Mouse (Mus musculus) embryonic facial prominence, embryonic 11.5 days (tissue): ENCODE measurements around the gene Sugct. TPM values are rescaled to one million over a fixed set of nuclear protein-coding genes. Genes with fewer than 3 reads are reported as not detected.

Experiments used
- ATAC-seq: fragments of 200-750 bp; cut with Nextera tagmentation; replicated peaks from 2 replicates; pipeline ENCODE4 v1.8.0; 2017; ENCODE audit warnings: low read depth; ENCODE audit not compliant: insufficient number of reproducible peaks, low FRiP score, low TSS enrichment
- DNase-seq: peaks from one replicate; pipeline ENCODE4 v3.0.0-alpha.2; 2015; ENCODE audit warnings: low spot score
- H3K27ac ChIP-seq: fragments of 300-500 bp; sonication (generic); replicated peaks from 2 replicates; pipeline ENCODE4 v1.5.1; 2014; ENCODE audit warnings: mild to moderate bottlenecking, low read depth, low read length, control low read depth
- H3K27me3 ChIP-seq: fragments of 300-500 bp; sonication (generic); 2 replicates; pipeline ENCODE4 v1.6.1; 2014; ENCODE audit warnings: mild to moderate bottlenecking, low read length, moderate library complexity, mixed read lengths; ENCODE audit not compliant: control insufficient read depth, insufficient read depth
- H3K36me3 ChIP-seq: fragments of 300-500 bp; sonication (generic); replicated peaks from 2 replicates; pipeline ENCODE4 v1.6.1; 2014; ENCODE audit warnings: low read depth, mild to moderate bottlenecking, low read length, moderate library complexity, mixed read lengths; ENCODE audit not compliant: control insufficient read depth, insufficient read depth
- H3K4me1 ChIP-seq: fragments of 300-500 bp; sonication (generic); 2 replicates; pipeline ENCODE4 v1.6.1; 2014; ENCODE audit warnings: low read length, mixed read lengths; ENCODE audit not compliant: control insufficient read depth, insufficient read depth
- H3K4me2 ChIP-seq: fragments of 300-500 bp; sonication (generic); 2 replicates; pipeline ENCODE4 v1.6.1; 2014; ENCODE audit warnings: low read depth, mild to moderate bottlenecking, control low read depth, low read length, moderate library complexity
- H3K4me3 ChIP-seq: fragments of 300-500 bp; sonication (generic); 2 replicates; pipeline ENCODE4 v1.5.1; 2014; ENCODE audit warnings: low read depth, low read length, control low read depth
- H3K9ac ChIP-seq: fragments of 300-500 bp; sonication (generic); replicated peaks from 2 replicates; pipeline ENCODE4 v1.6.1; 2014; ENCODE audit warnings: mild to moderate bottlenecking, control low read depth, low read length
- H3K9me3 ChIP-seq: fragments of 300-500 bp; sonication (generic); replicated peaks from 2 replicates; pipeline ENCODE4 v1.6.1; 2016; ENCODE audit warnings: mild to moderate bottlenecking, low read length, inconsistent platforms, mixed read lengths; ENCODE audit not compliant: control insufficient read depth
- WGBS: fragments of 180-500 bp; shearing (Covaris S2); extraction: QIAGEN DNeasy Blood & Tissue Kit; methylation state at CpG from one replicate; pipeline ENCODE4 v1.1.7; 2014; 5-methylcytosine and 5-hydroxymethylcytosine counted together
- polyA plus RNA-seq: library from polyadenylated mRNA; unstranded; fragments of >200 nt; fragmentation: Nextera tagmentation; extraction: Ambion mirVana; gene quantifications from 2 replicates; pipeline ENCODE4 v1.2.1, GENCODE M21; 2014

Sugct gene
- polyA plus RNA-seq, 1 experiment from 2014 or later = 5.2 TPM

DNA sequence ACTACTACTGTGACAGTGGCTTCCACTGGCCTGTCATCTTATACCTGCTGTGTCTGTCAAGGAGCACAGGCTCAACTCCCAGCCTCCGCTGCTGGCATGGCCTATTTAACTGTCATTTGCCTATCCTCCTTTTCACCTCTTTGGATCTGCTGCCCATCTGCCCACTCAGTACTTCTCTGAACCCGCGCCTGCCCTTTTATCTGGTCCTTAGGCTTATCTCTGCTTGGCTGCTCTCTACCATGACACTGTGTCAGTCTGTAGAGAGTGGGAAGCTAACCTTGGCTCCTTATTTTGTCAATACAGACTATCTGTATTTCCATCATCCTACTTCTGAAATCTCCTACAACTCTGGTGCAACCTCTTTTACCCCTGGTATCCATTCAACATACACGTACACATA is 793.9 kb downstream of the Sugct start:
- H3K4me1 ChIP-seq = no peaks in the 10 kb centered on the region
- WGBS = 92% methylated on average over 4 of the region's 4 CpGs
- no peak overlapping the region for H3K4me3 ChIP-seq
- H3K4me2 ChIP-seq = no peak overlapping the region
- no peaks in the 10 kb centered on the region for H3K27me3 ChIP-seq
- ATAC-seq (no peak), DNase-seq (no peak)
- H3K9ac ChIP-seq = no peak overlapping the region
- H3K36me3 ChIP-seq = no peaks in the 10 kb centered on the region
- no peak overlapping the region for H3K27ac ChIP-seq
- no peaks in the 10 kb centered on the region for H3K9me3 ChIP-seq

DNA sequence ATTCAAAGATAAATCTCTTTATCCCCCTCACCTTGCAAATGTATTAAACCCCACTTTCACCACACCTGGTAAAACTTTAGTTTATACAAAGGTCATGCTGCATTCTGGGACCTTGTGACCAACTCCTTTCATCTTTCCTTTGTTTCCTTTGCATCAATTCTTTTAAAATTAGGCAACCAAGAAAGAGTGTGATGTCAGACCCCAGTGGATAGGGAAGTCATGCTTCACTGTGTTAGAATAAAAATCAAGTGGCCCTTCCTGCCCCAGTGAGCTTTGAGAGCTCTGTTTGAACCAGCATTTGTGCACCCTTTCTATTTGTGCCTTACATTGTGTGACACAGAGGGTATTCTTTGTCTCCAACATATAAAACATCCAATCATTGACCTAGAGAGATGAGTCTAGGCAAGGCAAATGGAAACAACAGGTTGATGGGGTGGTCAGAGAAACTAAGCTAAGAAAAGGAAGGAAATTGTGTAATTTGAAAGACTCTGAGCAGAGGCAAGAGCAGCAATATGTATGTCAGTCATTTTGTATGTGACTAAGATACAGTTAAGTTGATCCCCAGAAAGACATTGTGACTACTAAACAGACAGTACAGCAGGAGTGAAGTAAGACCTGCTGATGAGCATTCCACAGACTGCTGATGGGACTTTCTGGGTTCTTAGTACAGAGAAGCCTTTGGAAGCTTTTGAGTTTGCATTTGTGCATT is 797.1 kb downstream of the Sugct start:
- Histone ChIP-seq H3K36me3 (no peaks in the 10 kb centered on the region), H3K4me1 (no peaks in the 10 kb centered on the region), H3K9me3 (no peaks in the 10 kb centered on the region), H3K9ac (no peak overlapping the region), H3K4me2 (no peak overlapping the region), H3K27me3 (no peaks in the 10 kb centered on the region), H3K27ac (no peak overlapping the region), H3K4me3 (no peak overlapping the region)
- DNase-seq (no peak), ATAC-seq (no peak)

DNA sequence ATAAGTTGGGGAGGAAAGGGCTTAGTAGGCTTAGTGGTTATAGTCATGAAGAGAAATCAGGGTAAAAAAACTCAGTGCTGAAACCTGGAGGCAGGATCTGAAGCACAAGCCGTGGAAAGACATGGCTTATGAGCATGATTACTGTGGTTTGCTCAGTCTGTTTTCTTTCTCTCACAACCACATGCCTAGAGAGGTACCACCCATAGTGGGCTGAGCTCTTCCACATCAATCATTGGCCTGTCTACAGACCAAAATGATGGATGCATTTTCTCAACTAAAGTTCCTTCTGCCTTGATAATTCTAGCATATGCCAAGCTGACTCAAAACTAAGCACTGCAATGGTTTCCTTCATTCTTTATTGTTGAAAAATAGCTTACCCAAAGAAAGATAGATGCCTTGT is 817.3 kb downstream of the Sugct start:
- no peak overlapping the region for H3K4me3 ChIP-seq
- DNase-seq (no peak), ATAC-seq (no peak)
- no peak overlapping the region for H3K9ac ChIP-seq
- WGBS = 87% methylated on average over 1 of the region's 1 CpGs
- H3K36me3 ChIP-seq = no peaks in the 10 kb centered on the region
- no peaks in the 10 kb centered on the region for H3K27me3 ChIP-seq
- no peak overlapping the region for H3K4me2 ChIP-seq
- no peaks in the 10 kb centered on the region for H3K4me1 ChIP-seq
- no peaks in the 10 kb centered on the region for H3K9me3 ChIP-seq
- no peak overlapping the region for H3K27ac ChIP-seq

DNA sequence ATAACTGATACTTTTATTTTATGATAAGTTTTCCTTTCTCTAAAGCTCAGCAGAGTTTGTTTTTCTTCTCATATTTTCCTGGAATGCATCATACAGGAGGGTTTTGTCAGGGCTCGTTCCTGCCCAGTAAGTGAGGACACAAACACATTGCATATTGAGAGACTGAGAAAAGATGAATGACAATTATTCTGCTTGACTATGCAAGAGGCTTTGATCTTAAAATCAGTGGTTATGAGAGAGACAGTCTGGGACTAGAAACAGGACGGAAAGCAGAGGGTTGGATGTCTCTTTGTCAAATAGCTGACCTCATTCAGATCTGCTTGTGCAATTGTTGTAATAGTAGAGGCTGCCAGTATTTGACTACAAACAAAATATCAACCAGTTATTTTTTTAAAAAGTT is 835.4 kb downstream of the Sugct start:
- H3K9ac ChIP-seq = no peak overlapping the region
- no peaks in the 10 kb centered on the region for H3K9me3 ChIP-seq
- WGBS = 62% methylated on average over 2 of the region's 2 CpGs
- no peak overlapping the region for H3K27ac ChIP-seq
- no peak overlapping the region for H3K4me3 ChIP-seq
- H3K27me3 ChIP-seq = no peaks in the 10 kb centered on the region
- H3K4me1 ChIP-seq = no peaks in the 10 kb centered on the region
- H3K4me2 ChIP-seq = no peak overlapping the region
- DNase-seq (no peak), ATAC-seq (no peak)
- no peaks in the 10 kb centered on the region for H3K36me3 ChIP-seq

DNA sequence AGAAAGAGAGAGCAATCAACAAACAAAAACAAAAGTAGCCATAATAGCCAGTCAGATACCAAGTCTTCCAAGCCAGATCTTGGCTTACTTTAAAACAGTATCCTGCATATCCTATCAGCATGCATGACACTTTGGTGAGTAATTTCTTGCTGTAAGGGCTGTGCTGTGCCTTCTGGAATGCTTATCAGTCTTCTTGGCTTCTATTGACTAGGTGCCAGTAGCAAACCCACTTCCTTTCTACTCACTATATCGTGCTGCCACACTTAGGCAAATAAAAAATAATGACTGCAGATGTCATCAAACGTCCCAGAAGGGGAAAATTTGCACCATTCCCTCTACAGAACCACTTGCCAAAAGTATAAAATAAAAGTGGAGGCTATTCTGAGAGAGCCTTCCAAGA is 848.1 kb downstream of the Sugct start:
- H3K36me3 ChIP-seq = no peaks in the 10 kb centered on the region
- no peak for ATAC-seq

DNA sequence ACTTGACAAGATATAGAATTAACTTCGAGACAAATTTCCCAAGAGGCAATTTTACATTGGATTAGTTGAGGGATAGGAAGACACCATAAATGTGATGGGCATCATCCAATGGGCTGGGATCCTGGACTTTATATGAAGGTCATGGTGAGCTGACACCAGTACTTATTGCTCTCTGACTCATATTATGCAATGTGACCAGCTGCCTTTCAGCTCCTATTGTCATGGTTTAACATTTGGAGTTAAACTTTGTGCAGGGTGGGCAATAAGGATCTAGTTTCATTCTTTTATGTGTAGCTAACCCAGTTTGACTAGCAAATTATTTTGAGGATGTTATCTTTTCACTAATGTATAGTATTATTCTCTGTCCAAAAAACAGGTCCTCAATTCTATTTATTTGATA is 854.4 kb downstream of the Sugct start:
- no peaks in the 10 kb centered on the region for H3K27me3 ChIP-seq
- no peak overlapping the region for H3K4me3 ChIP-seq
- H3K27ac ChIP-seq = no peak overlapping the region
- no peak overlapping the region for H3K4me2 ChIP-seq
- no peaks in the 10 kb centered on the region for H3K36me3 ChIP-seq
- no peaks in the 10 kb centered on the region for H3K9me3 ChIP-seq
- H3K4me1 ChIP-seq = no peaks in the 10 kb centered on the region
- ATAC-seq (no peak), DNase-seq (no peak)
- H3K9ac ChIP-seq = no peak overlapping the region
- WGBS = 87% methylated on average over 1 of the region's 1 CpGs

More for the DNA sequence above, 848.1 kb downstream of the Sugct start:
- H3K4me1 ChIP-seq = no peaks in the 10 kb centered on the region
- H3K9me3 ChIP-seq = no peaks in the 10 kb centered on the region
- no peaks in the 10 kb centered on the region for H3K27me3 ChIP-seq
- H3K9ac ChIP-seq = no peak overlapping the region
- 68% methylated on average over 2 of the region's 2 CpGs for WGBS
- H3K4me3 ChIP-seq = no peak overlapping the region
- H3K27ac ChIP-seq = no peak overlapping the region
- no peak overlapping the region for H3K4me2 ChIP-seq
- no peak for DNase-seq

DNA sequence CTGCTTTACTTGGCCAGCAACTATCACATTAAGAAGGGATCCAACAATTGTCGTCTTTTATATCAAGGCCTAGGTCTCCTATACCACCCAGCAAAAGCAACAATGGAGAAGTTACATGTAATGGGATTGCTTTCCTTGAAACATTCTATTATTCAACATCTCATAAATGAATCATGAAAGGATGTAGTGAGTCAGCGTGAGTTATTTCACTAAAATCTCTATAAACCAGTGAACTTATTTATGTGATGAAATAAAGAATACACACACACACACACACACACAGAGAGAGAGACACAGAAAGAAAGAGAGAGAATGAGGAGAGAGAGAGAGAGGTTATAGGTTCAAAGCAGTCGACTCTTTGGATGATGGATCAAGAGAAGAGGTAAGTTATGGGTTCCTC is 856.9 kb downstream of the Sugct start:
- Histone ChIP-seq H3K27me3 (no peaks in the 10 kb centered on the region), H3K27ac (no peak overlapping the region), H3K36me3 (no peaks in the 10 kb centered on the region), H3K9ac (no peak overlapping the region), H3K4me2 (no peak overlapping the region), H3K4me3 (no peak overlapping the region), H3K9me3 (no peaks in the 10 kb centered on the region), H3K4me1 (no peaks in the 10 kb centered on the region)
- 94% methylated on average over 3 of the region's 3 CpGs for WGBS
- ATAC-seq (no peak), DNase-seq (no peak)

DNA sequence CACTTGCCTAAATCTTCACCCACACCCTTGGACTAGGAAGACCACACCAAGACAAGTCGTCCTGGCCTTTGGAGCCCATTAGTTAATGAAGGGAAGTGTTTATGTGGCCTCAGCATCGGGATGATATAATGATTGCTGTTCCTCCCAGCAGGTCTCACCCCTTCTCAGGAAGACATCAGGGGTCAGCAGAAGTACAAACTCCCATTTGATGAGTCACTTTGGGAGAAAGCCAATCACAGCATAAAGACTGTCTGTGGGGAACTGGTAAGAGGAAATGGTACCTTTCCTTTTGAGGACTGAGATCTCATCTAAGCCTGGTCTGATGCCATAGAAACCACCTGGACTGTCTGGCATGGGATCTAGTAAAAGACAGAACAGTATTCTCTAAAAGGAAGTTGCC is 860.2 kb downstream of the Sugct start:
- Histone ChIP-seq H3K4me3 (no peak overlapping the region), H3K9me3 (no peaks in the 10 kb centered on the region), H3K27ac (no peak overlapping the region), H3K9ac (no peak overlapping the region), H3K36me3 (no peaks in the 10 kb centered on the region), H3K27me3 (no peaks in the 10 kb centered on the region), H3K4me1 (no peaks in the 10 kb centered on the region), H3K4me2 (no peak overlapping the region)
- WGBS = 68% methylated on average over 2 of the region's 2 CpGs
- DNase-seq (no peak), ATAC-seq (no peak)
